Mouse (Mus musculus): ENCODE measurements around the gene Dscaml1. TPM values are rescaled to one million over a fixed set of nuclear protein-coding genes. Genes with fewer than 3 reads are reported as not detected.

The Dscaml1 gene
- total and polyA plus RNA-seq, 3 experiments: not detected

DNA sequence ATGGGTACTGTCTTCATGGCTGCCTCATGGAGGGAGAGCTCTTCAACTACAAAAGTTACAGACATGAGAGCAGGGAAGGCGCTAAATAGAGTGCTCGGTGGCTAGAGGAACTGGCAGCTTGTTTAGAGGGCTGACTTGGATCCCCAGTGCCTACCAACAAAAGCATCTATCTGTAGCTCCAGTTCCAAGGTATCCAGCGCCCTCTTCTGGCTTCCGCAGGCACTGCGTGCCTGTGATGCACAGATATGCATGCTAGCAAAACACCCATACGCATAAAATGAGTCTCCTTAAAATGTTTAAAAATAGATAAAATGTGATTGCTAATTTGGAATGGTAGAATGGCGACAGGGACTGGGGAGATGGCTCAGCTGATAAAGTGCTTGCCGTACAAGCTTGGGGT is 5.2 kb upstream of the Dscaml1 start:
- TF ChIP-seq RAD21 (IDR thresholded peaks at IDR 0.05; ENCODE audit: low read depth, low read length): peak; percentile 29
- no peak for TF ChIP-seq ELF1 (IDR thresholded peaks at IDR 0.05; ENCODE audit: low read depth, low read length)
- TF ChIP-seq USF1 (IDR thresholded peaks at IDR 0.05; ENCODE audit: low read depth, low read length): no peak
- no peak for TF ChIP-seq CHD2 (IDR thresholded peaks at IDR 0.05; ENCODE audit: low read length)
- peak; percentile 30 for TF ChIP-seq SMC3 (IDR thresholded peaks at IDR 0.05; ENCODE audit: low read depth, low read length)
- peak; percentile 53 to 77 (median 67) for TF ChIP-seq CTCF (IDR thresholded peaks at IDR 0.05 in 2 of 3, conservative IDR thresholded peaks at IDR 0.05 in 1 of 3; ENCODE audit: control insufficient read depth in 1 of 3, insufficient read depth in 1 of 3, low read depth in 2 of 3, low read length in 3 of 3, poor library complexity in 1 of 3, severe bottlenecking in 1 of 3)
- no peak for TF ChIP-seq JUND (IDR thresholded peaks at IDR 0.05; ENCODE audit: low read depth, low read length)
- no peak for TF ChIP-seq ZNF384 (IDR thresholded peaks at IDR 0.05; ENCODE audit: low read depth, low read length)
- no peak for TF ChIP-seq SIN3A (IDR thresholded peaks at IDR 0.05; ENCODE audit: low read length)
- TF ChIP-seq ETS1 (IDR thresholded peaks at IDR 0.05; ENCODE audit: low read depth, low read length): no peak
- TF ChIP-seq KAT2A (conservative IDR thresholded peaks at IDR 0.05; ENCODE audit: low read depth, low read length): no peak
- TF ChIP-seq RCOR1 (IDR thresholded peaks at IDR 0.05; ENCODE audit: low read depth, low read length): no peak
- no peak for TF ChIP-seq HCFC1 (IDR thresholded peaks at IDR 0.05; ENCODE audit: low read depth, low read length)
- no peak overlapping the region for H3K27ac ChIP-seq (ENCODE audit: control insufficient read depth, low read depth, low read length)
- no peaks in the 10 kb centered on the region for H3K4me1 ChIP-seq (ENCODE audit: control insufficient read depth in 1 of 2, insufficient read depth in 2 of 2, low read length in 2 of 2)
- H3K9me3 ChIP-seq (replicated peaks; ENCODE audit: insufficient read depth, low read length): no peaks in the 10 kb centered on the region
- H3K36me3 ChIP-seq (ENCODE audit: control insufficient read depth in 1 of 2, insufficient read depth in 2 of 2, low read length in 2 of 2): no peaks in the 10 kb centered on the region
- DNase-seq (ENCODE audit: low read depth, low spot score): peak; percentile 34
- H3K27me3 ChIP-seq (ENCODE audit: control insufficient read depth in 1 of 2, insufficient read depth in 2 of 2, low read length in 2 of 2): no peaks in the 10 kb centered on the region; a peak in 2 of 4 replicates
- no peak overlapping the region for H3K9ac ChIP-seq (ENCODE audit: control insufficient read depth, low read depth, low read length, poor library complexity, severe bottlenecking)
- no peaks in the 10 kb centered on the region for H3K79me2 ChIP-seq (ENCODE audit: control insufficient read depth, insufficient read depth, low read length, poor library complexity)
- no peak overlapping the region for H3K4me3 ChIP-seq (ENCODE audit: control insufficient read depth in 1 of 2, insufficient read depth in 1 of 2, low read depth in 2 of 2, low read length in 2 of 2)

DNA sequence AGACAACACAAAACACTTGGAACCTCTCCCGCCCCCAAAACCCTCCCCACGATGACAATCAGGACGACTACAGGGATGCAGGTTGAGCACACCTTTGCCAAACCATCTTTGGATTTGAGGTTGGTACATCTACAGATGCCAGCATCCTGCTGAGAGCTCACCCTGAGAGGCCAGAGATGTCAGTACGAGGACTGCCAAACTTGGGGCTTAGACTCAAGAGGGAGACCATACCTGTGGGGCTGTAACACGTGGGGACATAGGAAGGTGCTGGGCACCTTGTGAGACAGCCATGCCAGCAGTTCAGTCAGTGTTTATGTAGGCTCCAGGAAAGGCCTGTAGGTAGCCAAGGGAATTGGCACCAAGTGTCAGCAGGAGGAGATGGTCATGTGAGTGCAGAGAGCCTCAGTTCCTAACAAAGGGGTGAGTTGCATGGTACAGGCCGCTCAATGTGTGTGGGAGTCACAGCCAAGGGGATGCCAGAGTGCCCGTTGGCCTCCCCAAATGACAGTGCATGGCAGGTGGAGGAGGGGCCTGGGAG is 3.6 kb upstream of the Dscaml1 start:
- no peak for DNase-seq (ENCODE audit: low read depth, low spot score)
- no peak overlapping the region for H3K27ac ChIP-seq (ENCODE audit: control insufficient read depth, low read depth, low read length)
- H3K9me3 ChIP-seq (replicated peaks; ENCODE audit: insufficient read depth, low read length): no peaks in the 10 kb centered on the region
- no peaks in the 10 kb centered on the region for H3K79me2 ChIP-seq (ENCODE audit: control insufficient read depth, insufficient read depth, low read length, poor library complexity)
- H3K4me3 ChIP-seq (ENCODE audit: control insufficient read depth in 1 of 2, insufficient read depth in 1 of 2, low read depth in 2 of 2, low read length in 2 of 2): no peak overlapping the region
- no peaks in the 10 kb centered on the region; a peak in 2 of 4 replicates for H3K27me3 ChIP-seq (ENCODE audit: control insufficient read depth in 1 of 2, insufficient read depth in 2 of 2, low read length in 2 of 2)
- no peaks in the 10 kb centered on the region for H3K4me1 ChIP-seq (ENCODE audit: control insufficient read depth in 1 of 2, insufficient read depth in 2 of 2, low read length in 2 of 2)
- TF ChIP-seq EP300 (IDR thresholded peaks at IDR 0.05; ENCODE audit: low read depth in 1 of 2, low read length in 2 of 2) (no peak), ZC3H11A (IDR thresholded peaks at IDR 0.05; ENCODE audit: low read depth, low read length) (no peak), ELF1 (IDR thresholded peaks at IDR 0.05; ENCODE audit: low read depth, low read length) (no peak), UBTF (IDR thresholded peaks at IDR 0.05; ENCODE audit: borderline replicate concordance, insufficient read depth, low read depth, low read length) (no peak), CHD1 (IDR thresholded peaks at IDR 0.05; ENCODE audit: low read depth, low read length) (no peak), GATA1 (IDR thresholded peaks at IDR 0.05; ENCODE audit: low read depth, low read length) (no peak), MXI1 (IDR thresholded peaks at IDR 0.05; ENCODE audit: low read depth, low read length) (no peak), KAT2A (conservative IDR thresholded peaks at IDR 0.05; ENCODE audit: low read depth, low read length) (no peak), TCF12 (IDR thresholded peaks at IDR 0.05; ENCODE audit: low read depth, low read length) (no peak)
- no peak overlapping the region for H3K9ac ChIP-seq (ENCODE audit: control insufficient read depth, low read depth, low read length, poor library complexity, severe bottlenecking)
- no peaks in the 10 kb centered on the region for H3K36me3 ChIP-seq (ENCODE audit: control insufficient read depth in 1 of 2, insufficient read depth in 2 of 2, low read length in 2 of 2)
